Mouse (Mus musculus) cerebellum, adult 2 months (tissue): ENCODE measurements at regions not wholly inside any gene's neighbourhood (a gene's known extent, or its start where the extent isn't known, plus 50 kb on each side); places are given as distances from the start of the nearest gene placed in this dataset.

Experiments used
- DNase-seq, 2 experiments: peaks; one replicate each; pipeline ENCODE4 v3.0.0; 2021
- H3K27ac ChIP-seq: fragments of 200-500 bp; 2 replicates; pipeline ENCODE4 v1.5.1; 2012; ENCODE audit warnings: low read length, control low read depth, inconsistent platforms; ENCODE audit not compliant: insufficient read depth
- H3K27me3 ChIP-seq: fragments of 200-500 bp; 2 replicates; pipeline ENCODE4 v1.6.1; 2012; ENCODE audit warnings: inconsistent platforms, mild to moderate bottlenecking, low read length, moderate library complexity; ENCODE audit not compliant: control insufficient read depth, insufficient read depth
- H3K4me1 ChIP-seq: fragments of 200-500 bp; 2 replicates; pipeline ENCODE4 v1.6.1; 2011; ENCODE audit warnings: low read length; ENCODE audit not compliant: control insufficient read depth, insufficient read depth
- H3K4me3 ChIP-seq: fragments of 200-500 bp; replicated peaks from 2 replicates; pipeline ENCODE3; 2011; ENCODE audit warnings: mild to moderate bottlenecking, low read depth, low read length, control low read depth; ENCODE audit not compliant: insufficient read depth
- CTCF ChIP-seq: fragments of 200-500 bp; IDR thresholded peaks from 2 replicates; pipeline ENCODE4 v1.5.1; 2011; ENCODE audit warnings: low read depth, mild to moderate bottlenecking, control low read depth, low read length, moderate library complexity, borderline replicate concordance; ENCODE audit not compliant: insufficient read depth
- POLR2A ChIP-seq: fragments of 200-500 bp; IDR thresholded peaks from 2 replicates; pipeline ENCODE4 v1.6.1; 2011; ENCODE audit warnings: low read length, control low read depth, borderline replicate concordance; ENCODE audit not compliant: insufficient read depth
- WGBS: fragments of 180-500 bp; shearing (Covaris S2); methylation state at CpG from one replicate; pipeline ENCODE4 v1.1.7; 2018; 5-methylcytosine and 5-hydroxymethylcytosine counted together

DNA sequence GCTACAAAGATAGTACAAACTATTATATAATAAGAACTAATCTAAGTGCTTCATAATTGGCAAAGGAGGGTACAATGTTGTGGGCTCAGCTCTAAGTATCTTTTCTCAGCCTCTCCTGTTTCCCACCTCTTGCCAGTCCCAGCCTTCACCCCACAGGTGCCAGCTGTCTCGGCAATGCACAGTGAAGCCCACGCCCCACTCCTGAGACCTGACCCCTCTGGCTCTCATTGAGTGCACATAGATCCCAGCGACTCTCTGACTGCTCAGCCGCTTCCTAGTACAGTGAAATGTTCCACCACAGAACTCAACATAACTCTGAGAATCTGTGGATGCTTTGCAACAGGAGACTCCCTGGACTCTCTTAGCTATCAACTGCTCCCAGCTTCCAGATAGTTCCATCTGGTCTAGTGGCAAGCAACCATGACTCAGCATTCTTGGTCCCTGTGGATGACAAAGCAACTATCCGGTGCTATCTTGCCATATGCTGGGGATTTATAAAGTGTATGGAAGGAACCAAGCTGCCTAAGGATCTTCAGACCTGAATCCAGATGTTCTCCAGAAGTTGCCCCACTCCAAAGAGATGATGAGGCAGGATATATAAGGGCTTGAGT lies 277.5 kb downstream of the Qk start:
- no peak for DNase-seq
- H3K4me1 ChIP-seq, result no peaks in the 10 kb centered on the region
- 81% methylated on average over 5 of the region's 5 CpGs for WGBS
- TF ChIP-seq POLR2A (no peak), CTCF (no peak)
- no peak overlapping the region for H3K27ac ChIP-seq
- no peak overlapping the region for H3K4me3 ChIP-seq
- H3K27me3 ChIP-seq, result no peaks in the 10 kb centered on the region

DNA sequence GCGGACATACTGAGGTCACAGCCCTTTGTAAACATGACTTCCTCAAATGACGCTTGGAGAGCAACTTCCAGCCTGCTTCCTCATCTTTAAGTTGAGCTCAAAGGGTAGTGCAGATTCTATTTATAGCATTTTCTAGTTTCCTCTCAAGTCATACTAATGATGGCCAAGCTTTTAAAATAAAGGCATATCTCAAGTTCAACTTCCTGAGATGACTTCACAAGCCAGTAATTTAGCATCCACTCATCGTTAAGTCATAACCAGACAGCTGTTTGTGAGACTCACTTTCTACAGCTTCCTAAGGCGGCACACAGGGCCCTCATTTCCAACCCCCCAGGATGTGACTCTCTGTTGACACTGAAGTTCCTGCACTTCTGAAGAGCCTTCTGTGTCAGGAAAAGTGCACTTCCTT lies 278.7 kb downstream of the Qk start:
- H3K27me3 ChIP-seq, result no peaks in the 10 kb centered on the region
- H3K4me3 ChIP-seq, result no peak overlapping the region
- no peak overlapping the region for H3K27ac ChIP-seq
- DNase-seq, result no peak
- no peaks in the 10 kb centered on the region for H3K4me1 ChIP-seq
- TF ChIP-seq CTCF (no peak), POLR2A (no peak)
- WGBS, result 92% methylated on average over 4 of the region's 4 CpGs

DNA sequence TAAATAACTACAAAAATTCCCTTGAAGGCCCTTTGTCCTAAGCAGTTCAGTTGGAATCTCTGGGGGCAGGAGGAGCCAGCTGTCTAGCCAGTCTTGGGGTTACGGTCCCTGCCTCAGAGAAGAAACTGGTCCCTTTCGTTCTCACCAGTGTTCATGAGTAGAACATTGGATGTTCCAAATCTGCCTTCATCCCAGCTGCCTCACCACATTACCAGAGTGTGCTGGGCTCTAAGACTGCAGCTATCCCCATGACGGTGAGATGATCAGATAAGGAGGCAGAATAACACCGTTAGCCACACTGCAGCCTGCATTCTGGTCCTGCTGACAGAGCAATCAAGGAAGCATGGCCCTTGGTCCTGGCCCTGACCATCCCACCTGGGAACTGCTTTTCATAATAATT lies 279.3 kb downstream of the Qk start:
- WGBS, result 80% methylated on average over 4 of the region's 4 CpGs
- H3K27me3 ChIP-seq, result no peaks in the 10 kb centered on the region
- DNase-seq, result no peak
- H3K4me3 ChIP-seq, result no peak overlapping the region
- H3K4me1 ChIP-seq, result no peaks in the 10 kb centered on the region
- no peak for TF ChIP-seq CTCF
- TF ChIP-seq POLR2A, result no peak
- H3K27ac ChIP-seq, result no peak overlapping the region

- Histone ChIP-seq H3K4me1 (no peaks in the 10 kb centered on the region), H3K27ac (no peak overlapping the region), H3K4me3 (no peak overlapping the region), H3K27me3 (no peaks in the 10 kb centered on the region)
- no peak for DNase-seq
- TF ChIP-seq POLR2A (no peak), CTCF (no peak)
- WGBS, result 61% methylated on average over 14 of the region's 14 CpGs
Measured at GRCm38 (mm10) chr17:10037799-10038445, 281.7 kb downstream of the Qk start.

- Histone ChIP-seq H3K27ac (no peak overlapping the region), H3K4me1 (no peaks in the 10 kb centered on the region), H3K4me3 (no peak overlapping the region), H3K27me3 (no peaks in the 10 kb centered on the region)
- TF ChIP-seq CTCF (no peak), POLR2A (no peak)
- WGBS, result 69% methylated on average over 4 of the region's 4 CpGs
- no peak for DNase-seq
Measured at GRCm38 (mm10) chr17:10033510-10033909, 286.1 kb downstream of the Qk start.

GRCm38 (mm10) chr17:10031033-10031432 lies 288.6 kb downstream of the Qk start:
- no peak overlapping the region for H3K4me3 ChIP-seq
- no peaks in the 10 kb centered on the region for H3K4me1 ChIP-seq
- 82% methylated on average over 3 of the region's 3 CpGs for WGBS
- no peak for DNase-seq
- no peaks in the 10 kb centered on the region for H3K27me3 ChIP-seq
- TF ChIP-seq POLR2A (no peak), CTCF (no peak)
- H3K27ac ChIP-seq, result no peak overlapping the region

DNA sequence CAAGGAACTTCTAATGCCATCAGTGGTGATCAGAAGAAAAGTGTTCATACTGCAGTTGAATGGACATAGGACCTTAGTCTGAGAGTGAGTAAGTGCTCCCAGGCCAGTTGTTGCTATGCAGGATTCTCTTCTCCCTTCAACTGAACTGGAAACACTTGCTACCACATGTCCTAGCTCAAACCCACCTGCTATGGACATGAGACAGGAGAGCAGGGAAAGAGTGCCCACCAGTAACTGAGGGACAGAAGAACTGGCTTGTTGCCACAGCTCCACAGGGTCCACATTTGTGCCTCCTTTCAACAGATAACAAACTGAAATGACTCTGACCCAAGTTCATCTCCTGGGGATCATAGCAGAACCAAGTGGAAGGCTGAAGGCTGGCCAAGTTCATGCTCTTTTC lies 292.9 kb downstream of the Qk start:
- DNase-seq, result no peak
- H3K4me3 ChIP-seq, result no peak overlapping the region
- TF ChIP-seq CTCF (no peak), POLR2A (no peak)
- no peaks in the 10 kb centered on the region; the same call in 1 of the 2 replicates for H3K27me3 ChIP-seq
- no peaks in the 10 kb centered on the region for H3K4me1 ChIP-seq
- no peak overlapping the region for H3K27ac ChIP-seq

- WGBS, result 80% methylated on average over 5 of the region's 5 CpGs
- no peak overlapping the region for H3K4me3 ChIP-seq
- H3K27ac ChIP-seq, result no peak overlapping the region
- no peaks in the 10 kb centered on the region; the same call in 1 of the 2 replicates for H3K27me3 ChIP-seq
- TF ChIP-seq POLR2A (no peak), CTCF (no peak)
- H3K4me1 ChIP-seq, result no peaks in the 10 kb centered on the region
- no peak for DNase-seq
Measured at GRCm38 (mm10) chr17:10025212-10025611, 294.4 kb downstream of the Qk start.

GRCm38 (mm10) chr17:10024323-10024722 lies 295.3 kb downstream of the Qk start:
- no peaks in the 10 kb centered on the region for H3K4me1 ChIP-seq
- H3K27ac ChIP-seq, result no peak overlapping the region
- H3K4me3 ChIP-seq, result no peak overlapping the region
- TF ChIP-seq POLR2A, result no peak
- no peak for TF ChIP-seq CTCF
- DNase-seq, result no peak
- H3K27me3 ChIP-seq, result no peaks in the 10 kb centered on the region; the same call in 1 of the 2 replicates
